Mouse (Mus musculus) midbrain, embryonic 16.5 days (tissue): ENCODE results near the gene Kcnk4. TPM values are rescaled to one million over a fixed set of nuclear protein-coding genes. Genes with fewer than 3 reads are reported as not detected.

ENCODE experiments used
- ATAC-seq: fragments of 200-750 bp; cut with Nextera tagmentation; 2 replicates; pipeline ENCODE4 v1.8.0; 2017; ENCODE audit warnings: moderate TSS enrichment
- H3K27ac ChIP-seq: fragments of 300-500 bp; sonication (generic); 2 replicates; pipeline ENCODE4 v1.5.1; 2014; ENCODE audit warnings: mild to moderate bottlenecking, low read length, mixed read lengths
- H3K27me3 ChIP-seq: fragments of 300-500 bp; sonication (generic); 2 replicates; pipeline ENCODE4 v1.6.1; 2014; ENCODE audit warnings: low read depth, low read length, mixed read lengths; ENCODE audit not compliant: control insufficient read depth, insufficient read depth
- H3K36me3 ChIP-seq: fragments of 300-500 bp; sonication (generic); 2 replicates; pipeline ENCODE4 v1.6.1; 2014; ENCODE audit warnings: mild to moderate bottlenecking, low read length, moderate library complexity, mixed read lengths; ENCODE audit not compliant: control insufficient read depth, insufficient read depth
- H3K4me1 ChIP-seq: fragments of 300-500 bp; sonication (generic); 2 replicates; pipeline ENCODE4 v1.6.1; 2014; ENCODE audit warnings: mild to moderate bottlenecking, low read length, mixed read lengths; ENCODE audit not compliant: control insufficient read depth, insufficient read depth
- H3K4me2 ChIP-seq: fragments of 300-500 bp; sonication (generic); 2 replicates; pipeline ENCODE4 v1.6.1; 2014; ENCODE audit warnings: mild to moderate bottlenecking, low read length, mixed read lengths
- H3K4me3 ChIP-seq: fragments of 300-500 bp; sonication (generic); 2 replicates; pipeline ENCODE4 v1.5.1; 2014; ENCODE audit warnings: low read depth, mild to moderate bottlenecking, low read length, moderate library complexity, mixed read lengths
- H3K9ac ChIP-seq: fragments of 300-500 bp; sonication (generic); 2 replicates; pipeline ENCODE4 v1.6.1; 2014; ENCODE audit warnings: low read depth, low read length, mixed read lengths
- H3K9me3 ChIP-seq: fragments of 300-500 bp; sonication (generic); replicated peaks from 2 replicates; pipeline ENCODE4 v1.6.1; 2014; ENCODE audit warnings: mild to moderate bottlenecking, low read length, mixed read lengths; ENCODE audit not compliant: control insufficient read depth, poor library complexity, severe bottlenecking
- WGBS: fragments of 180-500 bp; shearing (Covaris S2); extraction: QIAGEN DNeasy Blood & Tissue Kit; methylation state at CpG from one replicate; pipeline ENCODE4 v1.1.7; 2014; 5-methylcytosine and 5-hydroxymethylcytosine counted together
- polyA plus RNA-seq: library from polyadenylated mRNA; unstranded; fragments of >200 nt; fragmentation: Nextera tagmentation; extraction: Ambion mirVana; gene quantifications from 2 replicates; pipeline ENCODE4 v1.2.1, GENCODE M21; 2015

Kcnk4 gene
- polyA plus RNA-seq, 1 experiment from 2014 or later: 11.7 TPM

GRCm38 (mm10) chr19:6940396-6941351 is 6.4 kb upstream of the Kcnk4 start:
- Histone ChIP-seq H3K27ac (peak overlapping the region; percentile 98), H3K4me2 (peak overlapping the region; percentile 99), H3K9ac (peak overlapping the region; percentile 99), H3K4me3 (peak overlapping the region; percentile 89), H3K36me3 (no peaks in the 10 kb centered on the region), H3K9me3 (no peaks in the 10 kb centered on the region), H3K4me1 (peaks cover 30% of the 10 kb centered on the region), H3K27me3 (peaks cover 6% of the 10 kb centered on the region)
- WGBS: 21% methylated on average over 28 of the region's 29 CpGs
- peak; percentile 8; the same call in 1 of the 2 replicates for ATAC-seq

- Histone ChIP-seq H3K27me3 (peaks cover 11% of the 10 kb centered on the region), H3K27ac (no peak overlapping the region), H3K9me3 (no peaks in the 10 kb centered on the region), H3K4me3 (peak overlapping the region; percentile 6; the same call in 1 of the 2 replicates), H3K36me3 (no peaks in the 10 kb centered on the region), H3K4me1 (peaks cover 31% of the 10 kb centered on the region), H3K9ac (peak overlapping the region; percentile 32), H3K4me2 (peak overlapping the region; percentile 99)
- no peak for ATAC-seq
- 86% methylated on average over 20 of the region's 20 CpGs for WGBS
These were observed 5.0 kb upstream of the Kcnk4 start for GRCm38 (mm10) chr19:6939106-6940002.

GRCm38 (mm10) chr19:6937541-6938465 is 3.5 kb upstream of the Kcnk4 start:
- Histone ChIP-seq H3K4me3 (no peak overlapping the region), H3K36me3 (no peaks in the 10 kb centered on the region), H3K4me1 (peaks cover 36% of the 10 kb centered on the region), H3K9me3 (no peaks in the 10 kb centered on the region), H3K27ac (no peak overlapping the region), H3K4me2 (no peak overlapping the region), H3K27me3 (peaks cover 25% of the 10 kb centered on the region), H3K9ac (no peak overlapping the region)
- WGBS: 79% methylated on average over 16 of the region's 16 CpGs
- no peak for ATAC-seq

GRCm38 (mm10) chr19:6936299-6936698 is 2.0 kb upstream of the Kcnk4 start:
- no peaks in the 10 kb centered on the region for H3K9me3 ChIP-seq
- 23% methylated on average over 3 of the region's 3 CpGs for WGBS
- no peak overlapping the region for H3K4me2 ChIP-seq
- H3K27ac ChIP-seq: no peak overlapping the region
- peaks cover 34% of the 10 kb centered on the region for H3K4me1 ChIP-seq
- H3K4me3 ChIP-seq: no peak overlapping the region
- ATAC-seq: no peak
- no peak overlapping the region for H3K9ac ChIP-seq
- peaks cover 40% of the 10 kb centered on the region for H3K27me3 ChIP-seq
- no peaks in the 10 kb centered on the region for H3K36me3 ChIP-seq

- WGBS: 3% methylated on average over 58 of the region's 58 CpGs
These were observed 700 bp downstream of the Kcnk4 start for GRCm38 (mm10) chr19:6933436-6934194.

GRCm38 (mm10) chr19:6933102-6933435 is 1.2 kb downstream of the Kcnk4 start:
- Histone ChIP-seq H3K27me3 (peaks cover 56% of the 10 kb centered on the region), H3K9ac (peak overlapping the region; percentile 79)
- 18% methylated on average over 4 of the region's 4 CpGs for WGBS

More at GRCm38 (mm10) chr19:6933436-6934194, 700 bp downstream of the Kcnk4 start:
- peaks cover 12% of the 10 kb centered on the region for H3K4me1 ChIP-seq
- peak; percentile 69 for ATAC-seq
- H3K9me3 ChIP-seq: no peaks in the 10 kb centered on the region
- H3K9ac ChIP-seq: peak overlapping the region; percentile 79
- H3K27ac ChIP-seq: no peak overlapping the region
- peak overlapping the region; percentile 83 for H3K4me2 ChIP-seq
- peaks cover 54% of the 10 kb centered on the region for H3K27me3 ChIP-seq
- no peaks in the 10 kb centered on the region for H3K36me3 ChIP-seq
- H3K4me3 ChIP-seq: peak overlapping the region; percentile 48

GRCm38 (mm10) chr19:6932018-6932417 is 2.3 kb downstream of the Kcnk4 start:
- Histone ChIP-seq H3K27me3 (peaks cover 65% of the 10 kb centered on the region), H3K27ac (no peak overlapping the region), H3K9ac (no peak overlapping the region), H3K4me3 (no peak overlapping the region), H3K36me3 (no peaks in the 10 kb centered on the region), H3K9me3 (no peaks in the 10 kb centered on the region), H3K4me2 (no peak overlapping the region), H3K4me1 (peaks cover 10% of the 10 kb centered on the region)
- 29% methylated on average over 1 of the region's 1 CpGs for WGBS
- no peak for ATAC-seq

More at GRCm38 (mm10) chr19:6933102-6933435, 1.2 kb downstream of the Kcnk4 start:
- no peaks in the 10 kb centered on the region for H3K36me3 ChIP-seq
- peak overlapping the region; percentile 48 for H3K4me3 ChIP-seq
- peaks cover 10% of the 10 kb centered on the region for H3K4me1 ChIP-seq
- H3K27ac ChIP-seq: no peak overlapping the region
- H3K9me3 ChIP-seq: no peaks in the 10 kb centered on the region
- peak overlapping the region; percentile 83 for H3K4me2 ChIP-seq
- no peak for ATAC-seq

GRCm38 (mm10) chr19:6931002-6931401 is 3.3 kb downstream of the Kcnk4 start:
- Histone ChIP-seq H3K36me3 (no peaks in the 10 kb centered on the region), H3K9ac (no peak overlapping the region), H3K27me3 (peaks cover 72% of the 10 kb centered on the region), H3K4me2 (no peak overlapping the region), H3K4me3 (no peak overlapping the region), H3K27ac (no peak overlapping the region), H3K4me1 (peaks cover 10% of the 10 kb centered on the region), H3K9me3 (no peaks in the 10 kb centered on the region)
- ATAC-seq: no peak
- WGBS: 4% methylated on average over 2 of the region's 2 CpGs
